ENCODE assay signal across 10 mouse cellular contexts in the genomic region with DNA sequence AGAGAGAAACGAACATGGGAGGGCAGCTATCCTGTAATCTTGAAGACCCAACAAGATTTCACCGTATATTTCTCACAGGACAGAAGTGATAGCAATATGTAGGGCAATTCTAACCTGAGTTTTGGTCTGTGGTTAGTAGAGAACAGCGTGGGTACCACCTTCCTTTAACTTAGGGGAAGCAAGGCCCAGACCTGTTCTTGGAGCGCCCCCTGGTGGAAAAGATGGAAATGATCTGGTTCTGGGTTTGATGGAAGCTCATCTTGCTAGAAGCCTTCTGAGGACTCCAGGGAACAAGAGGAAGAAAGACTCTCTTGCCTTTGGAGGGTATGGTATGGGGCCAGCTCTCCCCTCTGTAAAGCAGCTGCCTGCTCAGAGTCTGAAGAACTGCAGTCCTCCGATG. TPM values are rescaled to one million over a fixed set of nuclear protein-coding genes. Genes with fewer than 3 reads are reported as not detected.
DNase-seq lines count a peak whose midpoint lies in the region; ATAC-seq and TF ChIP-seq lines count a peak whose summit lies in the region.
"Had no signal": no experiment of that assay in that cellular context is flagged by ENCODE, and none has a peak within 500 bp of the region (broad histone marks: within the 10 kb centered on the region; RNA-seq: fewer than 3 reads in every experiment).

No protein-coding gene starts in this region.

- WGBS in hindbrain, embryonic 10.5 days: 28% methylated on average over 5 of the region's 5 CpGs
- WGBS in hindbrain, embryonic 13.5 days: 27% methylated on average over 5 of the region's 5 CpGs
- 26% methylated on average over 5 of the region's 5 CpGs for WGBS in heart, postnatal 0 days

- DNase-seq in hindbrain, embryonic 10.5 days (ENCODE audit: low spot score): peak; percentile 74
- DNase-seq in adrenal gland, adult 2 months: peak; percentile 53
- DNase-seq in embryo, embryonic 10.5 days (ENCODE audit: low spot score): peak; percentile 91
- peak; percentile 37 for DNase-seq in heart, postnatal 0 days (ENCODE audit: low spot score)
- DNase-seq in layer of hippocampus, postnatal 14 days (ENCODE audit: low spot score in 2 of 2): peak; percentile 77 to 86
- DNase-seq in spleen, postnatal 4 days (ENCODE audit: low spot score in 2 of 2): peak; percentile 53 to 83

- no peak overlapping the region for H3K27ac ChIP-seq in hindbrain, embryonic 10.5 days
- H3K27ac ChIP-seq in hindbrain, embryonic 13.5 days: no peak overlapping the region
- H3K27ac ChIP-seq in heart, postnatal 0 days (ENCODE audit: low read depth): no peak overlapping the region
- H3K27ac ChIP-seq: embryonic facial prominence, embryonic 12.5 days had no signal

- H3K4me1 ChIP-seq in hindbrain, embryonic 10.5 days (replicated peaks): no peaks in the 10 kb centered on the region
- H3K4me1 ChIP-seq in hindbrain, embryonic 13.5 days (replicated peaks): no peaks in the 10 kb centered on the region
- no peaks in the 10 kb centered on the region for H3K4me1 ChIP-seq in heart, postnatal 0 days (ENCODE audit: control insufficient read depth, insufficient read depth)
- H3K4me1 ChIP-seq: embryonic facial prominence, embryonic 12.5 days had no signal

- TF ChIP-seq CTCF in heart, postnatal 0 days (IDR thresholded peaks at IDR 0.05; ENCODE audit: low read depth): peak; percentile 78

- no peak for ATAC-seq in hindbrain, embryonic 13.5 days (ENCODE audit: low FRiP score)
- no peak for ATAC-seq in heart, postnatal 0 days (ENCODE audit: insufficient read depth, low read depth)
- peak; percentile 75; the same call in 1 of the 2 replicates for ATAC-seq in megakaryocyte-erythroid progenitor cell, adult 5-6 weeks (replicated peaks; ENCODE audit: low FRiP score, low TSS enrichment, poor library complexity, severe bottlenecking)

- peaks cover 13% of the 10 kb centered on the region for H3K27me3 ChIP-seq in hindbrain, embryonic 10.5 days (ENCODE audit: insufficient read depth, poor library complexity, severe bottlenecking)
- H3K27me3 ChIP-seq in hindbrain, embryonic 13.5 days: peaks cover 38% of the 10 kb centered on the region
- H3K27me3 ChIP-seq in heart, postnatal 0 days (ENCODE audit: control insufficient read depth, insufficient read depth, low read length): peaks cover 10% of the 10 kb centered on the region; the same call in 1 of the 2 replicates

- H3K4me3 ChIP-seq in hindbrain, embryonic 10.5 days: no peak overlapping the region
- H3K4me3 ChIP-seq in hindbrain, embryonic 13.5 days: no peak overlapping the region
- H3K4me3 ChIP-seq in heart, postnatal 0 days (ENCODE audit: low read depth, low read length): no peak overlapping the region
- H3K4me3 ChIP-seq: embryonic facial prominence, embryonic 12.5 days; myocyte had no signal

- no peaks in the 10 kb centered on the region for H3K9me3 ChIP-seq in hindbrain, embryonic 10.5 days
- H3K9me3 ChIP-seq in hindbrain, embryonic 13.5 days: no peaks in the 10 kb centered on the region
- no peaks in the 10 kb centered on the region for H3K9me3 ChIP-seq in heart, postnatal 0 days (replicated peaks; ENCODE audit: control insufficient read depth, low read length)
- H3K9me3 ChIP-seq: embryonic facial prominence, embryonic 12.5 days had no signal

- no peak overlapping the region for H3K9ac ChIP-seq in hindbrain, embryonic 13.5 days
- H3K9ac ChIP-seq in heart, postnatal 0 days (replicated peaks; ENCODE audit: low read depth, low read length): no peak overlapping the region
- H3K9ac ChIP-seq: embryonic facial prominence, embryonic 12.5 days had no signal

- no peak for TF ChIP-seq EP300 in heart, postnatal 0 days (IDR thresholded peaks at IDR 0.05; ENCODE audit: low read depth)

- no peak overlapping the region for H3K4me2 ChIP-seq in hindbrain, embryonic 13.5 days
- no peak overlapping the region for H3K4me2 ChIP-seq in heart, postnatal 0 days (ENCODE audit: low read depth, low read length)
- H3K4me2 ChIP-seq: embryonic facial prominence, embryonic 12.5 days had no signal

- no peaks in the 10 kb centered on the region for H3K36me3 ChIP-seq in hindbrain, embryonic 10.5 days
- no peaks in the 10 kb centered on the region for H3K36me3 ChIP-seq in hindbrain, embryonic 13.5 days
- H3K36me3 ChIP-seq in heart, postnatal 0 days (replicated peaks; ENCODE audit: control insufficient read depth, insufficient read depth, low read length): no peaks in the 10 kb centered on the region
- H3K36me3 ChIP-seq: embryonic facial prominence, embryonic 12.5 days had no signal

RNA-seq across cellular contexts. Expression of a gene that starts 10.5 kb away (rescaled TPM):
- polyA plus RNA-seq in hindbrain, embryonic 10.5 days (2016; fragmentation: Nextera tagmentation; extraction: Ambion mirVana): not detected in 2 replicates
- polyA plus RNA-seq in hindbrain, embryonic 13.5 days (2015; fragmentation: Nextera tagmentation; extraction: Ambion mirVana): not detected in 2 replicates
- not detected for total RNA-seq in adrenal gland, adult 2 months (2021)
- not detected in 2 replicates for polyA plus RNA-seq in adrenal gland, adult 2 months (2012; rRNA removed)
- not detected in 2 replicates for total RNA-seq in heart, postnatal 0 days (2014; rRNA removed; ENCODE audit: low replicate concordance)
- not detected in 2 replicates for polyA plus RNA-seq in heart, postnatal 0 days (2015; fragmentation: Nextera tagmentation; extraction: Ambion mirVana)
- total RNA-seq in layer of hippocampus, postnatal 14 days (2021): not detected
- total RNA-seq in megakaryocyte-erythroid progenitor cell, adult 5-6 weeks (2014; fragmentation: Nextera tagmentation): not detected in 2 replicates
- not detected in 2 replicates for total RNA-seq in megakaryocyte-erythroid progenitor cell, adult 5-6 weeks (2017)
- polyA plus RNA-seq: embryonic facial prominence, embryonic 12.5 days; myocyte had no signal

RNA-seq across cellular contexts. Expression of a gene that starts 38.6 kb away (rescaled TPM):
- 0.25 TPM in 1 of 2 replicates, not detected in the other for polyA plus RNA-seq in hindbrain, embryonic 10.5 days (2016; fragmentation: Nextera tagmentation; extraction: Ambion mirVana)
- polyA plus RNA-seq in hindbrain, embryonic 13.5 days (2015; fragmentation: Nextera tagmentation; extraction: Ambion mirVana): not detected in 2 replicates
- total RNA-seq in adrenal gland, adult 2 months (2021): not detected
- not detected in 2 replicates for polyA plus RNA-seq in adrenal gland, adult 2 months (2012; rRNA removed)
- total RNA-seq in heart, postnatal 0 days (2014; rRNA removed; ENCODE audit: low replicate concordance): not detected in 2 replicates
- polyA plus RNA-seq in heart, postnatal 0 days (2015; fragmentation: Nextera tagmentation; extraction: Ambion mirVana): not detected in 2 replicates
- 1 to 10 TPM; 1.2 to 2.4 TPM for total RNA-seq in layer of hippocampus, postnatal 14 days (2021)
- total RNA-seq in megakaryocyte-erythroid progenitor cell, adult 5-6 weeks (2014; fragmentation: Nextera tagmentation): not detected in 2 replicates
- not detected in 2 replicates for total RNA-seq in megakaryocyte-erythroid progenitor cell, adult 5-6 weeks (2017)
- polyA plus RNA-seq: myocyte had no signal

RNA-seq across cellular contexts. Expression of a gene that starts 52.2 kb away (rescaled TPM):
- polyA plus RNA-seq in hindbrain, embryonic 10.5 days (2016; fragmentation: Nextera tagmentation; extraction: Ambion mirVana): 11.7 and 13.6 TPM in 2 replicates
- polyA plus RNA-seq in hindbrain, embryonic 13.5 days (2015; fragmentation: Nextera tagmentation; extraction: Ambion mirVana): 15.1 and 16.3 TPM in 2 replicates
- 10 to 100 TPM; 10.4 to 25.8 TPM for total RNA-seq in adrenal gland, adult 2 months (2021)
- 4.3 and 8.7 TPM in 2 replicates for polyA plus RNA-seq in adrenal gland, adult 2 months (2012; rRNA removed)
- total RNA-seq in heart, postnatal 0 days (2014; rRNA removed; ENCODE audit: low replicate concordance): 1.3 and 1.6 TPM in 2 replicates
- polyA plus RNA-seq in heart, postnatal 0 days (2015; fragmentation: Nextera tagmentation; extraction: Ambion mirVana): 4.5 TPM in 2 replicates
- total RNA-seq in layer of hippocampus, postnatal 14 days (2021): 1 to 10 TPM; 4.1 to 4.7 TPM
- total RNA-seq in megakaryocyte-erythroid progenitor cell, adult 5-6 weeks (2014; fragmentation: Nextera tagmentation): 14.8 and 19.7 TPM in 2 replicates
- 11.3 and 26.0 TPM in 2 replicates for total RNA-seq in megakaryocyte-erythroid progenitor cell, adult 5-6 weeks (2017)

Comparison
In these comparisons a context has a peak if more than half of its experiments do, and no peak if none do; other contexts are left out.
1. DNase-seq: peak in every context shown above with its lines; median percentile 91 in embryo, embryonic 10.5 days; 82 in layer of hippocampus, postnatal 14 days; 74 in hindbrain, embryonic 10.5 days; 68 in spleen, postnatal 4 days; 53 in adrenal gland, adult 2 months; 37 in heart, postnatal 0 days.